Mouse (Mus musculus) small intestine, adult 2 months (tissue): ENCODE results near the gene Gpx5.

Source experiments
- CTCF ChIP-seq: fragments of 200-500 bp; IDR thresholded peaks from 2 replicates; pipeline ENCODE4 v1.5.1; 2012; ENCODE audit warnings: low read depth, mild to moderate bottlenecking, control low read depth, inconsistent platforms, low read length, moderate library complexity, mixed read lengths; ENCODE audit not compliant: insufficient replicate concordance, insufficient read length; ENCODE audit errors: extremely low read depth
- POLR2A ChIP-seq: fragments of 200-500 bp; IDR thresholded peaks from 2 replicates; pipeline ENCODE4 v1.6.1; 2012; ENCODE audit warnings: low read depth, mild to moderate bottlenecking, control low read depth, inconsistent platforms, low read length, moderate library complexity

- TF ChIP-seq CTCF (no peak), POLR2A (no peak)
Measured at GRCm38 (mm10) chr13:21258524-21258923, 34.0 kb downstream of the Gpx5 start.
